ENCODE assay signal across 18 mouse cellular contexts in genomic region chr2:62339222-62339944, GRCm38 (mm10).
DNase-seq lines count a peak whose midpoint lies in the region; ATAC-seq and TF ChIP-seq lines count a peak whose summit lies in the region.
"Had no signal": no experiment of that assay in that cellular context is flagged by ENCODE, and none has a peak within 500 bp of the region (broad histone marks: within the 10 kb centered on the region; RNA-seq: fewer than 3 reads in every experiment).

No protein-coding gene starts in this region.

- H3K4me2 ChIP-seq in forebrain, embryonic 15.5 days (replicated peaks) = no peak overlapping the region
- no peak overlapping the region for H3K4me2 ChIP-seq in forebrain, embryonic 12.5 days
- H3K4me2 ChIP-seq in forebrain, postnatal 0 days (ENCODE audit: low read depth) = no peak overlapping the region
- H3K4me2 ChIP-seq: embryonic facial prominence, embryonic 13.5 days; heart, embryonic 13.5 days; hindbrain, embryonic 15.5 days had no signal

- peaks cover 39% of the 10 kb centered on the region for H3K4me1 ChIP-seq in forebrain, embryonic 15.5 days
- H3K4me1 ChIP-seq in forebrain, embryonic 12.5 days = peaks cover 8% of the 10 kb centered on the region
- H3K4me1 ChIP-seq in forebrain, postnatal 0 days (ENCODE audit: insufficient read depth) = peaks cover 9% of the 10 kb centered on the region; the same call in 1 of the 2 replicates
- H3K4me1 ChIP-seq: hindbrain, embryonic 15.5 days had no signal

- no peak for DNase-seq in left cerebral cortex, adult 2 months (ENCODE audit: extremely low spot score in 1 of 2, low spot score in 2 of 2)
- no peak for DNase-seq in left cerebral cortex, adult 18-20 months (ENCODE audit: low spot score in 2 of 2)
- DNase-seq in brain, embryonic 14.5 days (ENCODE audit: low read depth) = peak; percentile 87
- peak; percentile 80 for DNase-seq in forebrain, postnatal 0 days
- DNase-seq in right cerebral cortex, postnatal 36 days (ENCODE audit: low spot score in 2 of 2) = no peak
- DNase-seq: adrenal gland, postnatal 10 days; cerebellum, adult 18-20 months; cerebellum, adult 9-11 months; gastrocnemius, adult 2 months; gastrocnemius, postnatal 25 days; heart, postnatal 36 days; kidney, adult 2 months had no signal

- no peaks in the 10 kb centered on the region for H3K27me3 ChIP-seq in forebrain, embryonic 15.5 days
- peaks cover 6% of the 10 kb centered on the region; the same call in 1 of the 2 replicates for H3K27me3 ChIP-seq in forebrain, embryonic 12.5 days
- H3K27me3 ChIP-seq in forebrain, postnatal 0 days (ENCODE audit: insufficient read depth, low read length) = no peaks in the 10 kb centered on the region
- H3K27me3 ChIP-seq: heart, embryonic 13.5 days; hindbrain, embryonic 15.5 days had no signal

- no peak overlapping the region for H3K4me3 ChIP-seq in forebrain, embryonic 15.5 days
- no peak overlapping the region for H3K4me3 ChIP-seq in forebrain, embryonic 12.5 days (replicated peaks)
- no peak overlapping the region for H3K4me3 ChIP-seq in left cerebral cortex, adult 2 months
- H3K4me3 ChIP-seq in forebrain, postnatal 0 days (ENCODE audit: low read depth, low read length) = no peak overlapping the region
- H3K4me3 ChIP-seq: embryonic facial prominence, embryonic 13.5 days; gastrocnemius, adult 2 months; heart, embryonic 13.5 days; hindbrain, embryonic 15.5 days had no signal

- ATAC-seq in forebrain, embryonic 15.5 days (replicated peaks) = peak; percentile 74
- ATAC-seq in forebrain, embryonic 12.5 days (ENCODE audit: low FRiP score) = no peak
- ATAC-seq in forebrain, postnatal 0 days = peak; percentile 68
- ATAC-seq: intestine, embryonic 16.5 days had no signal

- TF ChIP-seq CTCF in left cerebral cortex, adult 2 months (IDR thresholded peaks at IDR 0.05) = no peak
- TF ChIP-seq CTCF in brain, embryonic 14.5 days (IDR thresholded peaks at IDR 0.05; ENCODE audit: borderline replicate concordance, extremely low read depth, insufficient read depth, insufficient read length) = no peak
- TF ChIP-seq CTCF in forebrain, postnatal 0 days (IDR thresholded peaks at IDR 0.05; ENCODE audit: low read depth) = no peak

- peak overlapping the region; percentile 75 for H3K27ac ChIP-seq in forebrain, embryonic 15.5 days (replicated peaks)
- no peak overlapping the region for H3K27ac ChIP-seq in forebrain, embryonic 12.5 days
- H3K27ac ChIP-seq in left cerebral cortex, adult 2 months = peak overlapping the region; percentile 64
- H3K27ac ChIP-seq in forebrain, postnatal 0 days (ENCODE audit: low read depth, low read length) = peak overlapping the region; percentile 62
- H3K27ac ChIP-seq: embryonic facial prominence, embryonic 13.5 days; gastrocnemius, adult 2 months; heart, embryonic 13.5 days; hindbrain, embryonic 15.5 days had no signal

- H3K9ac ChIP-seq in forebrain, embryonic 15.5 days (replicated peaks) = no peak overlapping the region
- no peak overlapping the region for H3K9ac ChIP-seq in forebrain, embryonic 12.5 days
- no peak overlapping the region for H3K9ac ChIP-seq in forebrain, postnatal 0 days
- H3K9ac ChIP-seq: embryonic facial prominence, embryonic 13.5 days; heart, embryonic 13.5 days; hindbrain, embryonic 15.5 days had no signal

- intact Hi-C loops in left cerebral cortex, adult 2 months (cut with DNase I) = no loop called here

- 41% methylated on average over 4 of the region's 4 CpGs for WGBS in forebrain, embryonic 15.5 days
- WGBS in forebrain, embryonic 12.5 days = 73% methylated on average over 4 of the region's 4 CpGs
- 30% methylated on average over 4 of the region's 4 CpGs for WGBS in forebrain, postnatal 0 days

- TF ChIP-seq POLR2A in brain, embryonic 14.5 days (IDR thresholded peaks at IDR 0.05; ENCODE audit: borderline replicate concordance, extremely low read depth, insufficient read depth, insufficient read length, poor library complexity, severe bottlenecking) = no peak

- H3K36me3 ChIP-seq in forebrain, embryonic 15.5 days = no peaks in the 10 kb centered on the region
- H3K36me3 ChIP-seq in forebrain, embryonic 12.5 days (replicated peaks) = no peaks in the 10 kb centered on the region
- H3K36me3 ChIP-seq in forebrain, postnatal 0 days (ENCODE audit: insufficient read depth) = no peaks in the 10 kb centered on the region
- H3K36me3 ChIP-seq: embryonic facial prominence, embryonic 13.5 days; heart, embryonic 13.5 days; hindbrain, embryonic 15.5 days had no signal

- no peaks in the 10 kb centered on the region for H3K9me3 ChIP-seq in forebrain, embryonic 15.5 days
- H3K9me3 ChIP-seq in forebrain, embryonic 12.5 days = no peaks in the 10 kb centered on the region
- no peaks in the 10 kb centered on the region for H3K9me3 ChIP-seq in forebrain, postnatal 0 days (ENCODE audit: low read length)
- H3K9me3 ChIP-seq: embryonic facial prominence, embryonic 13.5 days; heart, embryonic 13.5 days; hindbrain, embryonic 15.5 days had no signal

Comparison
In these comparisons a context has a peak if more than half of its experiments do, and no peak if none do; other contexts are left out.
1. DNase-seq: peak in brain, embryonic 14.5 days (single experiment) and forebrain, postnatal 0 days (single experiment); none in left cerebral cortex, adult 2 months (0 of 2), left cerebral cortex, adult 18-20 months (0 of 2) and right cerebral cortex, postnatal 36 days (0 of 2).